Mouse (Mus musculus): Measurements from ENCODE around the gene Mier3. TPM values are rescaled to one million over a fixed set of nuclear protein-coding genes. Genes with fewer than 3 reads are reported as not detected.

Gene Mier3
- polyA plus RNA-seq (2017; shearing (Covaris generic)) = 10 to 100 TPM; 10.1 to 15.0 TPM

DNA sequence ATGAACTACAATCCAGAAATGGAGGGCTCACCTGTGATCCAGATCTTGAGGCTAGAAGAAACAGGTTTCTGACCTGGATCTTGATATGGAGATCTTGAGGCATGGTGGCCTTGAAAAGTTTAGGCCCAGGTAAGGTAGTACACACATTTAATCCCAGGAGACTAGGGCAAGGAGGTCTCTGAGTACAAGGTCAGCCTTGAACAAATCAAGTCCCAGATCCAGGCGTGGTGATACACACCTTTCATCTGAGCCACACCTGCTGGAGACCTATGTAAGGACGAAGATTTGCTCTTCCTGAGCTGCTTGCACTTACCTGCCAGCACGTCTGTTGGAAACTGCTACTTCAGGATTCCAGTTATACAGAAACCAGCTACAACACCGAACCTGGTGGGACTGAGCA is at the start of gene Mier3:
Gene Mier3 (plus strand): TSS at position 301 of the 400 bp plus-strand sequence.

Other genes with a start within 250 kb of the Mier3 start
- 100 to 1,000 TPM; 143 to 169 TPM for gene Gpbp1, start 190.9 kb upstream of the Mier3 start, polyA plus RNA-seq (2017; shearing (Covaris generic))
- not detected for gene Gm49496, start 131.0 kb upstream of the Mier3 start, polyA plus RNA-seq (2017; shearing (Covaris generic))
- not detected for gene Gm10198, start 88.2 kb upstream of the Mier3 start, polyA plus RNA-seq (2017; shearing (Covaris generic))
- gene Map3k1, start 128.0 kb downstream of the Mier3 start, polyA plus RNA-seq (2017; shearing (Covaris generic)) = 10 to 100 TPM; 19.7 to 21.4 TPM